14 mouse cellular contexts compared by ENCODE assay signal in the genomic region with DNA sequence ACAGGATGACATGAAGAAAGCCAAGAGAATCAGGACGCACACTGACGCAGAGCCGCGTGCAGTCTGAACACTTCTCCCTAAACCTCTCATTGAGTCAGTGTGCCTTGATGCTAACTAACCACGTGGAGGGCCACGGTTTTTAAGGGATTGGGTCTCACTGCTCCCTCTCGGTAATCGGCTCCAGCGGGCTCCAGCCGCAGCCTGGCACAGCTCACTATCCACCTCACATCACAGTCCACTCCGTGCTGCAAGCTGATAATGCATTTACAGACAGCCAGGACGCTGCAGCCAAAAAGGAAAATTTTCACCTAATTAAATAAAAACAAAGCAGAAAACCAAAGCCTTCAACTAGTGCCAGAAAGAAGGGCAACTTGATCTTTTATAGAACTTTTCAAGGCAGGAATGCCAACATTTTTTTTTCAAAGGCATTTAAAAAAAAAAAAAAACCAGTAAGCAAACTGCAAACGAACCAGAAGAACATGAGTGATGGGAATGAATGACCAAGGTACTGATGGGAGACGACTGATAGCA. TPM values are rescaled to one million over a fixed set of nuclear protein-coding genes. Genes with fewer than 3 reads are reported as not detected.
DNase-seq lines count a peak whose midpoint lies in the region; ATAC-seq lines count a peak whose summit lies in the region.
"Had no signal": no experiment of that assay in that cellular context is flagged by ENCODE, and none has a peak within 500 bp of the region (broad histone marks: within the 10 kb centered on the region; RNA-seq: fewer than 3 reads in every experiment).

No protein-coding gene starts in this region.

- no peak overlapping the region for H3K4me3 ChIP-seq in forebrain, embryonic 10.5 days
- no peak overlapping the region for H3K4me3 ChIP-seq in forebrain, embryonic 11.5 days (ENCODE audit: low read depth, low read length)
- H3K4me3 ChIP-seq in limb, embryonic 12.5 days (replicated peaks): no peak overlapping the region
- H3K4me3 ChIP-seq in limb, embryonic 10.5 days: no peak overlapping the region
- H3K4me3 ChIP-seq in embryonic facial prominence, embryonic 10.5 days: no peak overlapping the region
- H3K4me3 ChIP-seq in hindbrain, embryonic 15.5 days: no peak overlapping the region
- H3K4me3 ChIP-seq: neural tube, embryonic 12.5 days had no signal

- 0 out of 2 replicates have a peak, but pooled peaks cover 4% of the 10 kb centered on the region for H3K36me3 ChIP-seq in forebrain, embryonic 10.5 days (replicated peaks)
- H3K36me3 ChIP-seq in forebrain, embryonic 11.5 days (ENCODE audit: control insufficient read depth, insufficient read depth, low read length): no peaks in the 10 kb centered on the region
- H3K36me3 ChIP-seq in limb, embryonic 12.5 days: no peaks in the 10 kb centered on the region
- H3K36me3 ChIP-seq in limb, embryonic 10.5 days: peaks cover 3% of the 10 kb centered on the region; the same call in 1 of the 2 replicates
- no peaks in the 10 kb centered on the region for H3K36me3 ChIP-seq in embryonic facial prominence, embryonic 10.5 days (replicated peaks)
- H3K36me3 ChIP-seq in hindbrain, embryonic 15.5 days: no peaks in the 10 kb centered on the region
- H3K36me3 ChIP-seq: G1E; neural tube, embryonic 12.5 days had no signal

- H3K4me2 ChIP-seq in forebrain, embryonic 11.5 days (ENCODE audit: low read depth, low read length, severe bottlenecking): no peak overlapping the region
- no peak overlapping the region for H3K4me2 ChIP-seq in limb, embryonic 12.5 days
- H3K4me2 ChIP-seq in hindbrain, embryonic 15.5 days: no peak overlapping the region
- H3K4me2 ChIP-seq: neural tube, embryonic 12.5 days had no signal

- DNase-seq in forebrain, embryonic 10.5 days (ENCODE audit: extremely low spot score, low spot score): no peak
- DNase-seq in forebrain, embryonic 11.5 days (ENCODE audit: low spot score): no peak
- no peak for DNase-seq in limb, embryonic 10.5 days (ENCODE audit: low spot score)
- no peak for DNase-seq in embryonic facial prominence, embryonic 10.5 days (ENCODE audit: low spot score)
- no peak for DNase-seq in kidney, postnatal 36 days
- DNase-seq in c-Kit-positive CD71-positive TER-119-positive erythroid progenitor cells, embryonic 14.5 days (ENCODE audit: low spot score): no peak
- DNase-seq: kidney, adult 8-10 months; layer of hippocampus, postnatal 36 days; right cerebral cortex, postnatal 25 days had no signal

- H3K27me3 ChIP-seq in forebrain, embryonic 10.5 days (ENCODE audit: poor library complexity, severe bottlenecking): no peaks in the 10 kb centered on the region
- no peaks in the 10 kb centered on the region for H3K27me3 ChIP-seq in forebrain, embryonic 11.5 days (ENCODE audit: control insufficient read depth, insufficient read depth, low read length)
- H3K27me3 ChIP-seq in limb, embryonic 12.5 days: no peaks in the 10 kb centered on the region
- H3K27me3 ChIP-seq in limb, embryonic 10.5 days (ENCODE audit: low read depth, poor library complexity, severe bottlenecking): no peaks in the 10 kb centered on the region
- H3K27me3 ChIP-seq in embryonic facial prominence, embryonic 10.5 days (replicated peaks; ENCODE audit: low read depth, poor library complexity, severe bottlenecking): no peaks in the 10 kb centered on the region
- no peaks in the 10 kb centered on the region for H3K27me3 ChIP-seq in hindbrain, embryonic 15.5 days
- H3K27me3 ChIP-seq: neural tube, embryonic 12.5 days had no signal

- ATAC-seq in forebrain, embryonic 11.5 days (replicated peaks; ENCODE audit: low FRiP score): no peak
- no peak for ATAC-seq in limb, embryonic 12.5 days (ENCODE audit: insufficient number of reproducible peaks, insufficient read depth, low FRiP score, low TSS enrichment, low read depth)
- no peak; the same call in 1 of the 2 replicates for ATAC-seq in hindbrain, embryonic 15.5 days (ENCODE audit: low FRiP score, low read depth)

- H3K9ac ChIP-seq in forebrain, embryonic 11.5 days (ENCODE audit: low read length): no peak overlapping the region
- H3K9ac ChIP-seq in limb, embryonic 12.5 days (replicated peaks): no peak overlapping the region
- H3K9ac ChIP-seq in hindbrain, embryonic 15.5 days: no peak overlapping the region
- H3K9ac ChIP-seq: liver, embryonic 14.5 days; neural tube, embryonic 12.5 days had no signal

- 0 out of 2 replicates have a peak overlapping the region, but pooled peaks have one; percentile 57 for H3K27ac ChIP-seq in forebrain, embryonic 10.5 days
- H3K27ac ChIP-seq in forebrain, embryonic 11.5 days (ENCODE audit: low read depth, low read length): no peak overlapping the region
- 0 out of 2 replicates have a peak overlapping the region, but pooled peaks have one; percentile 43 for H3K27ac ChIP-seq in limb, embryonic 12.5 days
- no peak overlapping the region; the same call in 1 of the 2 replicates for H3K27ac ChIP-seq in limb, embryonic 10.5 days
- 0 out of 2 replicates have a peak overlapping the region, but pooled peaks have one; percentile 32 for H3K27ac ChIP-seq in embryonic facial prominence, embryonic 10.5 days (replicated peaks)
- peak overlapping the region; percentile 21; the same call in 1 of the 2 replicates for H3K27ac ChIP-seq in hindbrain, embryonic 15.5 days (replicated peaks)
- H3K27ac ChIP-seq: liver, embryonic 14.5 days; neural tube, embryonic 12.5 days had no signal

- WGBS in forebrain, embryonic 10.5 days: 75% methylated on average over 14 of the region's 14 CpGs
- WGBS in forebrain, embryonic 11.5 days: 58% methylated on average over 14 of the region's 14 CpGs
- 63% methylated on average over 14 of the region's 14 CpGs for WGBS in limb, embryonic 12.5 days
- WGBS in limb, embryonic 10.5 days: 82% methylated on average over 14 of the region's 14 CpGs
- 73% methylated on average over 14 of the region's 14 CpGs for WGBS in embryonic facial prominence, embryonic 10.5 days
- whole genome bisulfite sequencing in hindbrain, embryonic 15.5 days: 45% methylated on average over 14 of the region's 14 CpGs

- no peaks in the 10 kb centered on the region for H3K9me3 ChIP-seq in forebrain, embryonic 10.5 days
- no peaks in the 10 kb centered on the region for H3K9me3 ChIP-seq in forebrain, embryonic 11.5 days (ENCODE audit: control insufficient read depth, low read length)
- no peaks in the 10 kb centered on the region for H3K9me3 ChIP-seq in limb, embryonic 12.5 days
- H3K9me3 ChIP-seq in limb, embryonic 10.5 days (replicated peaks): no peaks in the 10 kb centered on the region
- no peaks in the 10 kb centered on the region for H3K9me3 ChIP-seq in embryonic facial prominence, embryonic 10.5 days
- H3K9me3 ChIP-seq in hindbrain, embryonic 15.5 days: no peaks in the 10 kb centered on the region
- H3K9me3 ChIP-seq: G1E; neural tube, embryonic 12.5 days had no signal

- peaks cover 70% of the 10 kb centered on the region for H3K4me1 ChIP-seq in forebrain, embryonic 10.5 days
- peaks cover 2% of the 10 kb centered on the region; the same call in 1 of the 2 replicates for H3K4me1 ChIP-seq in forebrain, embryonic 11.5 days (replicated peaks; ENCODE audit: control insufficient read depth, insufficient read depth, low read length)
- peaks cover 70% of the 10 kb centered on the region for H3K4me1 ChIP-seq in limb, embryonic 12.5 days (replicated peaks)
- peaks cover 67% of the 10 kb centered on the region for H3K4me1 ChIP-seq in limb, embryonic 10.5 days
- H3K4me1 ChIP-seq in embryonic facial prominence, embryonic 10.5 days: peaks cover 75% of the 10 kb centered on the region
- peaks cover 37% of the 10 kb centered on the region for H3K4me1 ChIP-seq in hindbrain, embryonic 15.5 days (replicated peaks)

RNA-seq across cellular contexts. Expression of a gene that starts 57.6 kb away (rescaled TPM):
- polyA plus RNA-seq in forebrain, embryonic 10.5 days (2016; fragmentation: Nextera tagmentation; extraction: Ambion mirVana): 53.1 and 54.6 TPM in 2 replicates
- polyA plus RNA-seq in forebrain, embryonic 11.5 days (2014; fragmentation: Nextera tagmentation; extraction: Ambion mirVana): 56.8 and 60.7 TPM in 2 replicates
- polyA plus RNA-seq in limb, embryonic 12.5 days (2016; fragmentation: Nextera tagmentation; extraction: Ambion mirVana): 66.2 and 68.2 TPM in 2 replicates
- polyA plus RNA-seq in limb, embryonic 10.5 days (2016; fragmentation: Nextera tagmentation; extraction: Ambion mirVana): 60.3 and 64.1 TPM in 2 replicates
- polyA plus RNA-seq in embryonic facial prominence, embryonic 10.5 days (2016; fragmentation: Nextera tagmentation; extraction: Ambion mirVana): 56.0 and 56.5 TPM in 2 replicates
- 28.8 and 29.6 TPM in 2 replicates for polyA plus RNA-seq in hindbrain, embryonic 15.5 days (2015; fragmentation: Nextera tagmentation; extraction: Ambion mirVana)

Comparison
In these comparisons a context has a peak if more than half of its experiments do, and no peak if none do; other contexts are left out.
1. H3K27ac ChIP-seq: peak in forebrain, embryonic 10.5 days (single experiment), limb, embryonic 12.5 days (single experiment), embryonic facial prominence, embryonic 10.5 days (single experiment) and hindbrain, embryonic 15.5 days (single experiment); none in forebrain, embryonic 11.5 days (single experiment) and limb, embryonic 10.5 days (single experiment).